Mouse (Mus musculus) adrenal gland, postnatal 14 days (tissue): Measurements from ENCODE around the gene Ptk7. TPM values are rescaled to one million over a fixed set of nuclear protein-coding genes. Genes with fewer than 3 reads are reported as not detected.

ENCODE experiments used
- DNase-seq: peaks from one replicate; pipeline ENCODE4 v3.0.0; 2021; ENCODE audit warnings: mixed read lengths
- total RNA-seq: library from RNA; stranded (reverse); gene quantifications from 2 replicates; pipeline ENCODE4 v1.2.3, GENCODE M21; 2021

Ptk7 gene
- total RNA-seq, 1 experiment from 2014 or later = 13.8 TPM

GRCm38 (mm10) chr17:46556584-46556945 lies 72.7 kb downstream of the Ptk7 start:
- DNase-seq = peak; percentile 57

GRCm38 (mm10) chr17:46555673-46556583 lies 73.4 kb downstream of the Ptk7 start, which contains the start of gene Srf:
Gene Srf, minus strand, starts transcription at chr17:46556175.
- peak; percentile 97 for DNase-seq

- DNase-seq = peak; percentile 71
These were observed 74.2 kb downstream of the Ptk7 start for GRCm38 (mm10) chr17:46554977-46555672.

- DNase-seq = peak; percentile 45
These were observed 74.7 kb downstream of the Ptk7 start for GRCm38 (mm10) chr17:46554646-46554976.

GRCm38 (mm10) chr17:46553926-46554325 lies 75.4 kb downstream of the Ptk7 start:
- no peak for DNase-seq

GRCm38 (mm10) chr17:46553469-46553868 lies 75.8 kb downstream of the Ptk7 start:
- DNase-seq = no peak

GRCm38 (mm10) chr17:46552841-46553423 lies 76.4 kb downstream of the Ptk7 start:
- DNase-seq = peak; percentile 95

- no peak for DNase-seq
These were observed 77.2 kb downstream of the Ptk7 start for GRCm38 (mm10) chr17:46552151-46552550.

- no peak for DNase-seq
These were observed 77.9 kb downstream of the Ptk7 start for GRCm38 (mm10) chr17:46551369-46551768.

GRCm38 (mm10) chr17:46550904-46551303 lies 78.4 kb downstream of the Ptk7 start:
- DNase-seq = no peak

- DNase-seq = no peak
These were observed 79.7 kb downstream of the Ptk7 start for GRCm38 (mm10) chr17:46549642-46550041.

- DNase-seq = peak; percentile 73
These were observed 80.1 kb downstream of the Ptk7 start for GRCm38 (mm10) chr17:46549193-46549592.

GRCm38 (mm10) chr17:46548741-46549140 lies 80.6 kb downstream of the Ptk7 start:
- DNase-seq = no peak

GRCm38 (mm10) chr17:46547923-46548322 lies 81.4 kb downstream of the Ptk7 start:
- no peak for DNase-seq

- no peak for DNase-seq
These were observed 82.3 kb downstream of the Ptk7 start for GRCm38 (mm10) chr17:46546995-46547394.

- no peak for DNase-seq
These were observed 82.7 kb downstream of the Ptk7 start for GRCm38 (mm10) chr17:46546591-46546990.

- peak; percentile 93 for DNase-seq
These were observed 83.3 kb downstream of the Ptk7 start, which contains the start of gene Cul9 for GRCm38 (mm10) chr17:46545813-46546564. Gene Cul9, minus strand, starts transcription at chr17:46546388.

GRCm38 (mm10) chr17:46543661-46544060 lies 85.6 kb downstream of the Ptk7 start:
- no peak for DNase-seq

- peak; percentile 88 for DNase-seq
These were observed 103.6 kb downstream of the Ptk7 start for GRCm38 (mm10) chr17:46525579-46526307.

- no peak for DNase-seq
These were observed 104.2 kb downstream of the Ptk7 start for GRCm38 (mm10) chr17:46525065-46525464.

- no peak for DNase-seq
These were observed 107.2 kb downstream of the Ptk7 start for GRCm38 (mm10) chr17:46521963-46522668.
